Mouse (Mus musculus): ENCODE results near the gene Peg10. TPM values are rescaled to one million over a fixed set of nuclear protein-coding genes. Genes with fewer than 3 reads are reported as not detected.

The Peg10 gene
- polyA plus RNA-seq, 1 experiment from 2014 or later = 17.4 TPM

- no peak for TF ChIP-seq CTCF (IDR thresholded peaks at IDR 0.05)
- DNase-seq (ENCODE audit: low read depth, low spot score) = no peak
- POLR2A ChIA-PET = no interaction called here
- H3K27me3 ChIP-seq = no peaks in the 10 kb centered on the region
- ATAC-seq = no peak
- in situ Hi-C loops (cut with MboI; ENCODE audit: low pct_unique_long_range_greater_than_20kb) = no loop called here
- CTCF ChIA-PET = interaction anchor here (1.2 kb wide), 1 partner anchor 23 kb away, joined by 4 read pairs; no protein-coding TSS in a partner anchor
Observed at GRCm38 (mm10) chr6:4806981-4807380, 59.9 kb downstream of the Peg10 start.

Other genes with a start within 250 kb of the Peg10 start
- 5.4 TPM for gene Col1a2, start 242.5 kb upstream of the Peg10 start, polyA plus RNA-seq (2021)
- gene Casd1, start 146.5 kb upstream of the Peg10 start, polyA plus RNA-seq (2021) = 38.1 TPM
- gene Sgce, start 99 bp upstream of the Peg10 start, polyA plus RNA-seq (2021) = 94.8 TPM
- gene Ppp1r9a, start 155.6 kb downstream of the Peg10 start, polyA plus RNA-seq (2021) = 12.1 TPM